Mouse (Mus musculus): ENCODE measurements around the gene Cenpx.

DNA sequence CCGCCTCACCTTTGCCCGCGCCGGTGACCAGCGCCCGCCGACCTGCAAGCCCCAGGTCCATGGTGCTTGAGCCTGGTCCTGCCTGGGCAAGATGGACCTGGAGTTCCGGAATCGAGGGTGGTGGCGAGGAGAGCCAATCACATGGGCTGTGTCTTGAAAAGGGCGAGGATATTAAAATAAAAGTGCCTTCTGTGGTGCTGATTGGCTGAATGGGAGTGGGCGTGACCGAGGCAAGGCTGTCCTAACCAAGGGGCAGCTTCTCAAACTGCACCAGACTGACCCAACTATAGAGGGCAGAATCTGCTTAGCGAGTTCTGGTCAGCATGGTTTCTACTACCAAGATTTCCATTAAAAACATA lies 13.6 kb upstream of the Cenpx start, which contains the start of gene Dcxr:
- TF ChIP-seq CTCF (conservative IDR thresholded peaks at IDR 0.05; ENCODE audit: insufficient read depth, insufficient read length, low read depth, low read length) (peak; percentile 70), POLR2A (IDR thresholded peaks at IDR 0.05; ENCODE audit: low read depth, low read length) (peak; percentile 88)

All from kidney, adult 2 months (tissue).